Mouse (Mus musculus) lung, adult 2 months (tissue): ENCODE measurements around the gene Ankrd23.

Experiments
- CTCF ChIP-seq: fragments of 200-500 bp; IDR thresholded peaks from 2 replicates; pipeline ENCODE4 v1.5.1; 2011; ENCODE audit warnings: mild to moderate bottlenecking, low read length, control low read depth; ENCODE audit not compliant: insufficient read depth
- POLR2A ChIP-seq: fragments of 200-500 bp; IDR thresholded peaks from 2 replicates; pipeline ENCODE4 v1.6.1; 2011; ENCODE audit warnings: low read depth, mild to moderate bottlenecking, control low read depth, low read length, borderline replicate concordance; ENCODE audit errors: extremely low read depth

- TF ChIP-seq POLR2A, result no peak
- TF ChIP-seq CTCF, result no peak
Observed at GRCm38 (mm10) chr1:36559256-36559655, 22.6 kb upstream of the Ankrd23 start.
